Mouse (Mus musculus) bone marrow, adult 2 months (tissue): ENCODE results near the gene Bcl7c. TPM values are rescaled to one million over a fixed set of nuclear protein-coding genes. Genes with fewer than 3 reads are reported as not detected.
A peak's percentile ranks its signal among the peaks of the same experiment; 100 is the strongest.

Source experiments
- H3K27ac ChIP-seq: fragments of 200-500 bp; 2 replicates; pipeline ENCODE4 v1.5.1; 2012; ENCODE audit warnings: low read depth, mild to moderate bottlenecking, control low read depth, inconsistent platforms, low read length; ENCODE audit not compliant: control insufficient read depth, poor library complexity, insufficient read depth
- H3K4me1 ChIP-seq: fragments of 200-500 bp; 2 replicates; pipeline ENCODE4 v1.6.1; 2011; ENCODE audit warnings: low read length; ENCODE audit not compliant: control insufficient read depth, insufficient read depth
- H3K4me3 ChIP-seq: fragments of 200-500 bp; replicated peaks from 2 replicates; pipeline ENCODE3; 2011; ENCODE audit warnings: mild to moderate bottlenecking, low read depth, low read length, control low read depth; ENCODE audit not compliant: control insufficient read depth
- CTCF ChIP-seq: fragments of 200-500 bp; IDR thresholded peaks from 2 replicates; pipeline ENCODE4 v1.5.1; 2011; ENCODE audit warnings: low read length, control low read depth; ENCODE audit not compliant: control insufficient read depth, insufficient read depth
- POLR2A ChIP-seq: fragments of 200-500 bp; IDR thresholded peaks from 2 replicates; pipeline ENCODE4 v1.6.1; 2011; ENCODE audit warnings: low read depth, mild to moderate bottlenecking, control low read depth, low read length, borderline replicate concordance; ENCODE audit not compliant: control insufficient read depth
- WGBS: fragments of 180-500 bp; shearing (Covaris S2); methylation state at CpG from one replicate; pipeline ENCODE4 v1.1.7; 2018; 5-methylcytosine and 5-hydroxymethylcytosine counted together
- polyA plus RNA-seq: library from polyadenylated mRNA; stranded (reverse); fragments of >200 nt; gene quantifications from 2 replicates; pipeline ENCODE4 v1.2.4, GENCODE M21; 2011; ENCODE audit warnings: low replicate concordance; ENCODE audit not compliant: missing spikeins, insufficient read depth, insufficient read length

Gene Bcl7c
- polyA plus RNA-seq, 1 experiment, result 65.5 TPM

DNA sequence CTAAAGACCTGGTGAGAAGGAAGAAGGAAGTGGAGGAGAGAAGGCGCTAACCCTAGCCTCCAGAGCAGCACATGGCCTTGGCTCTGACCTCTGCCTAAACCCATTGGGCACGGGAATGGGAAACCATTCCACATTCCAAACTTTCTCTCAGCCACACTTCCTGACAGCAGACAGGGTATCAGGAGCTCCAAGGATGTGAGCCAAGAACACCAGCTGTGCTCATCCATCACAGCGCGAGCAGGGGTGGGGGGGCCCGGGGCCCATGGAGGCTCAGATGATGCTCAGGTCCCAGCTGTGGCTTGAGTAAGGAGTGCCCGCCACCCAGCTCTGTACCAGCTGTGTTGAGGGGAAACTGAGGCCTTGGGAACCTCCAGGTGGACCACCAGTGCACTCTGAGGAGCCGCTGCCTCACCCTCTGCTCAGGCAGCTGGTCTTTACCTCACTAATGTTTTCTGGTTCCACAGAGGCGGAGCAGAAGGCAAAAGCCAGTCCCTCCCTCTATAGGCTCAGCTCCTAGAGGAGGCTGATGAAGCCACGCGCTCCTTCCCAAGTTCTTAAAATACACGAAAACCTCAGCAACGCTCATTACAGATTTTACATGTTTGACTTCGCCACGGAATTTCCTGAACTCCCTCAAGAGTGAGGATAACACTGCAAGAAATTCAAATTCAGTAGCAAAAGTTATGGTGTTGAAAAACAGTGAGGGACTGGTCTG, 23.3 kb downstream of the Bcl7c start:
- H3K27ac ChIP-seq, result no peak overlapping the region
- H3K4me1 ChIP-seq, result no peaks in the 10 kb centered on the region; the same call in 1 of the 2 replicates
- TF ChIP-seq CTCF (no peak), POLR2A (no peak)
- 86% methylated on average over 14 of the region's 14 CpGs for WGBS
- H3K4me3 ChIP-seq, result no peak overlapping the region

GRCm38 (mm10) chr7:127681888-127682553, 26.7 kb downstream of the Bcl7c start:
- WGBS, result 72% methylated on average over 8 of the region's 8 CpGs
- TF ChIP-seq POLR2A (no peak), CTCF (no peak)
- no peak overlapping the region for H3K27ac ChIP-seq

DNA sequence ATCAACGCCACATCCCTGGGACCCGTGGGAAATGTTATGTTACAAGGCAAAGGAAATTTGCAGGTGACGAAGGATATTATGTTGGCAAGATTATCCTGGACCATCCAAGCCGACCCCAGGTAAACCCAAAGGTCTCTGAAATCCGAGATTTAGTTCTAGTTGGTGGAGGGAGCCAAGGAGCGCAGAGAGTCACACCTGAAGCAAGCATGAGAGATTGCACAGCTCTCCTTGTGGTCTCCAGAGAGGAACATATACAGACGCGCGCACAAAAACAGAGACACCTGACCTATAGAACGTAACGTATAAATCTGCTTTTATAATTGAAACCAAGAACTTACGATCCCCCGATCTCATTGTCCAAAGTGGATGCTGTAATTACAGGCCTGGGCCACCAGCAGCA, 28.2 kb downstream of the Bcl7c start:
- no peak overlapping the region for H3K4me3 ChIP-seq
- WGBS, result 87% methylated on average over 13 of the region's 13 CpGs
- H3K27ac ChIP-seq, result no peak overlapping the region
- TF ChIP-seq CTCF (no peak), POLR2A (no peak)
- H3K4me1 ChIP-seq, result no peaks in the 10 kb centered on the region

More at GRCm38 (mm10) chr7:127681888-127682553, 26.7 kb downstream of the Bcl7c start:
- no peaks in the 10 kb centered on the region for H3K4me1 ChIP-seq
- H3K4me3 ChIP-seq, result no peak overlapping the region

- 87% methylated on average over 2 of the region's 2 CpGs for WGBS
- TF ChIP-seq CTCF, result no peak
- no peak for TF ChIP-seq POLR2A
- Histone ChIP-seq H3K4me3 (no peak overlapping the region), H3K27ac (no peak overlapping the region), H3K4me1 (no peaks in the 10 kb centered on the region)
These were observed 29.9 kb downstream of the Bcl7c start for GRCm38 (mm10) chr7:127678811-127679210.

DNA sequence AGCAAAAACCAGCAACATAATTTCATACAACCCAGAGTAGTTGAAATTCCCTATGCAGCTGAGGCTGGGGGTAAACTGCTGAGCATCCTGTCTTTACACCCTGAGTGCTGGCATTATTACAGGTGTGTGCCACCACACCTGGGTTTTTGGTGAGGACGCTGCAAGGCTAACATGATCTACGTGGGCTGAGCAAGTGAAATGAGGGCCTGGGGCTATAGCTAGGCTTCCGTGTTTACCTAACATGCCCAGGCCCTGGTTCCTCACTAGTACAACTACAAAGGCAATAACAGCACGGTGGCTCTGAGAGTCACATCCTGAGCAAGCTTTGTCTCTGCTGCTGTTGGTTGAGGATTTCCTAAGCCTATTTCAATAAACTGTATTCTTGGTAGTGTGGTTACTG, 31.1 kb downstream of the Bcl7c start:
- no peak overlapping the region for H3K4me3 ChIP-seq
- no peaks in the 10 kb centered on the region for H3K4me1 ChIP-seq
- TF ChIP-seq CTCF (no peak), POLR2A (no peak)
- no peak overlapping the region for H3K27ac ChIP-seq
- WGBS, result 85% methylated on average over 4 of the region's 4 CpGs

GRCm38 (mm10) chr7:127677077-127677476, 31.7 kb downstream of the Bcl7c start:
- H3K4me1 ChIP-seq, result no peaks in the 10 kb centered on the region
- no peak overlapping the region for H3K27ac ChIP-seq
- TF ChIP-seq POLR2A (no peak), CTCF (peak; percentile 92)
- WGBS, result 61% methylated on average over 6 of the region's 6 CpGs
- no peak overlapping the region for H3K4me3 ChIP-seq

DNA sequence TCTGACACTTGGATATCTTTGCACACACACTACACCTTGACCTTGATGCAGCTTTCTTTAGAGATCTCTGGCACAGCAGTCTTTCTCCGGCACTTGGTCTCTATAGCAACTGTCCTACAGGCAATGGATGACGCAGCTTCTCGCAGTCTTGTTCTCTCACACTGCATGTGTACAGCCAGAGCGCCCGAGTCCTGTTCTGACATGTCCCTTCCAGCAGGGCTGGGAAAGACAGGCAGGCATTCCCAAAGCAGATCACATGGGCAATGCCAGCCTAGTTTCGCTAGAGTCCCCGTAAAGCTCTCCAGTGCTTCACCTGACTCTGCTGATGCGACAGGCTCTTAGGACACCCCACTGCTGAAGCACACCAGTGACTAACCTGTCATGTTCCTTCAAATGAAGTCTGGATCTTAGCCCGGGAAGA, 33.3 kb downstream of the Bcl7c start:
- WGBS, result 91% methylated on average over 9 of the region's 9 CpGs
- H3K4me1 ChIP-seq, result no peaks in the 10 kb centered on the region
- no peak overlapping the region for H3K4me3 ChIP-seq
- no peak overlapping the region for H3K27ac ChIP-seq
- TF ChIP-seq POLR2A, result no peak
- no peak for TF ChIP-seq CTCF

DNA sequence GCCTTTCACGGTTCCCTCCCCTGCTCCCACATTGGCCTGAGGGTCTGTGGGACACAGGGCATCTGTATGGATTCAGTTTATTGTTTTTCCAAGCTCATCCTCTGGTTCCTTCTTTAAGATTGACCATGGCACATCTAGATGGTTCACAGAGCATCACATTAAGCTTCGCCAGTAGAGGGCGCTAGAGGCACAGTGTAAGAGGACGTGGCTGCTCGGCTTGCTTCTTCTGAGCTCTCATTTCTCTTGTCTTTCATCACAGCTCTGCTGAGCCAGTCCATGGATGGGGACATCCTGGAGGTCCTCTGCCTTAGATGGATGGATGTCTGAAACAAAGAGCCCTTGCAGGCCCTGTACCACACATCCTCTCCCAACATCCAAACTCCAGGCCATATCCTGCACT, 33.8 kb downstream of the Bcl7c start:
- H3K4me1 ChIP-seq, result no peaks in the 10 kb centered on the region
- H3K4me3 ChIP-seq, result no peak overlapping the region
- no peak overlapping the region for H3K27ac ChIP-seq
- TF ChIP-seq POLR2A, result no peak
- peak; percentile 97 for TF ChIP-seq CTCF
- WGBS, result 8% methylated on average over 5 of the region's 5 CpGs
